Mouse (Mus musculus) limb, embryonic 14.5 days (tissue): ENCODE results near the gene Olfr20. TPM values are rescaled to one million over a fixed set of nuclear protein-coding genes. Genes with fewer than 3 reads are reported as not detected.
"Not testable (repeated sequence)": the region's sequence is repeated elsewhere in the genome, so short reads cannot be mapped to it uniquely, and the experiment has no call there.

Experiments used
- ATAC-seq: fragments of 200-750 bp; cut with Nextera tagmentation; 2 replicates; pipeline ENCODE4 v1.8.0; 2017; ENCODE audit warnings: low read depth, moderate number of reproducible peaks, moderate TSS enrichment; ENCODE audit not compliant: low FRiP score
- DNase-seq: peaks from one replicate; pipeline ENCODE4 v3.0.0-alpha.2; 2015; ENCODE audit warnings: low spot score
- H3K27ac ChIP-seq: fragments of 300-500 bp; sonication (generic); replicated peaks from 2 replicates; pipeline ENCODE4 v1.5.1; 2014; ENCODE audit warnings: low read depth, mild to moderate bottlenecking, low read length, moderate library complexity, mixed read lengths
- H3K27me3 ChIP-seq: fragments of 300-500 bp; sonication (generic); 2 replicates; pipeline ENCODE4 v1.6.1; 2014; ENCODE audit warnings: low read length, mixed read lengths; ENCODE audit not compliant: control insufficient read depth, insufficient read depth
- H3K36me3 ChIP-seq: fragments of 300-500 bp; sonication (generic); 2 replicates; pipeline ENCODE4 v1.6.1; 2014; ENCODE audit warnings: mild to moderate bottlenecking, low read length, moderate library complexity, mixed read lengths; ENCODE audit not compliant: control insufficient read depth, insufficient read depth
- H3K4me1 ChIP-seq: fragments of 300-500 bp; sonication (generic); 2 replicates; pipeline ENCODE4 v1.6.1; 2014; ENCODE audit warnings: antibody characterized with exemption, low read length, mixed read lengths; ENCODE audit not compliant: control insufficient read depth, insufficient read depth
- H3K4me2 ChIP-seq: fragments of 300-500 bp; sonication (generic); replicated peaks from 2 replicates; pipeline ENCODE4 v1.6.1; 2014; ENCODE audit warnings: low read depth, mild to moderate bottlenecking, low read length, moderate library complexity; ENCODE audit not compliant: severe bottlenecking
- H3K4me3 ChIP-seq: fragments of 300-500 bp; sonication (generic); replicated peaks from 2 replicates; pipeline ENCODE4 v1.5.1; 2014; ENCODE audit warnings: low read length
- H3K9ac ChIP-seq: fragments of 300-500 bp; sonication (generic); 2 replicates; pipeline ENCODE4 v1.6.1; 2014; ENCODE audit warnings: mild to moderate bottlenecking, low read depth, low read length, moderate library complexity; ENCODE audit not compliant: severe bottlenecking
- H3K9me3 ChIP-seq: fragments of 300-500 bp; sonication (generic); 2 replicates; pipeline ENCODE4 v1.6.1; 2016; ENCODE audit warnings: low read length; ENCODE audit not compliant: control insufficient read depth
- POLR2A ChIP-seq: fragments of 200-500 bp; IDR thresholded peaks from 2 replicates; pipeline ENCODE4 v1.8.0; 2012; ENCODE audit warnings: inconsistent platforms, mild to moderate bottlenecking, moderate library complexity, borderline replicate concordance; ENCODE audit not compliant: insufficient read depth, insufficient read length; ENCODE audit errors: extremely low read depth
- WGBS: fragments of 180-500 bp; shearing (Covaris S2); extraction: QIAGEN DNeasy Blood & Tissue Kit; methylation state at CpG from one replicate; pipeline ENCODE4 v1.1.7; 2014; 5-methylcytosine and 5-hydroxymethylcytosine counted together
- polyA plus RNA-seq, 2 experiments: library from polyadenylated mRNA; depleted of rRNA in 1 of 2; stranded (reverse) in 1 of 2; unstranded in 1 of 2; fragments of >200 nt; fragmentation: Nextera tagmentation in 1 of 2; extraction: Ambion mirVana in 1 of 2; gene quantifications; 2 replicates each; pipeline versions ENCODE4 v1.2.1 to v1.2.3; 2012 to 2014

Olfr20 gene
- not detected in 2 replicates for polyA plus RNA-seq (2012; rRNA removed)
- polyA plus RNA-seq (2014; fragmentation: Nextera tagmentation; extraction: Ambion mirVana), result not detected in 2 replicates

GRCm38 (mm10) chr11:73350483-73350882 is at the start of gene Olfr20:
Gene Olfr20, plus strand, starts transcription at chr11:73350783.
- Histone ChIP-seq H3K9me3 (no peaks in the 10 kb centered on the region), H3K4me3 (no peak within 1 kb of the TSS), H3K4me2 (no peak within 1 kb of the TSS), H3K27ac (no peak within 1 kb of the TSS), H3K4me1 (no peaks in the 10 kb centered on the region), H3K36me3 (no peaks in the 10 kb centered on the region), H3K9ac (no peak within 1 kb of the TSS), H3K27me3 (no peaks in the 10 kb centered on the region)
- no peak for ATAC-seq
- 45% methylated on average over 3 of the region's 3 CpGs for WGBS
- no peak for DNase-seq
- TF ChIP-seq POLR2A, result no peak

- Histone ChIP-seq H3K9me3 (no peaks in the 10 kb centered on the region), H3K27ac (no peak overlapping the region), H3K27me3 (no peaks in the 10 kb centered on the region), H3K4me1 (no peaks in the 10 kb centered on the region), H3K4me2 (no peak overlapping the region), H3K4me3 (no peak overlapping the region), H3K36me3 (no peaks in the 10 kb centered on the region), H3K9ac (no peak overlapping the region)
- no peak for TF ChIP-seq POLR2A
- DNase-seq (no peak), ATAC-seq (no peak)
- 58% methylated on average over 2 of the region's 2 CpGs for WGBS
Observed at GRCm38 (mm10) chr11:73303123-73303522, 47.5 kb upstream of the Olfr20 start.

GRCm38 (mm10) chr11:73315961-73316360 is 34.6 kb upstream of the Olfr20 start:
- no peak for ATAC-seq
- no peak for DNase-seq
- WGBS, result 43% methylated on average over 3 of the region's 3 CpGs
- Histone ChIP-seq H3K4me2 (no peak overlapping the region), H3K4me1 (no peaks in the 10 kb centered on the region), H3K36me3 (no peaks in the 10 kb centered on the region), H3K9ac (no peak overlapping the region), H3K4me3 (no peak overlapping the region), H3K27me3 (no peaks in the 10 kb centered on the region), H3K27ac (no peak overlapping the region), H3K9me3 (no peaks in the 10 kb centered on the region)
- no peak for TF ChIP-seq POLR2A

GRCm38 (mm10) chr11:73318581-73318980 is 32.0 kb upstream of the Olfr20 start:
- not testable (repeated sequence) for H3K9ac ChIP-seq, H3K4me2 ChIP-seq, H3K27me3 ChIP-seq, H3K27ac ChIP-seq, ATAC-seq, DNase-seq, H3K4me1 ChIP-seq, H3K36me3 ChIP-seq, H3K4me3 ChIP-seq, H3K9me3 ChIP-seq
- WGBS, result 86% methylated on average over 2 of the region's 2 CpGs

- ATAC-seq, H3K9me3 ChIP-seq: not testable (repeated sequence)
Observed at GRCm38 (mm10) chr11:73321064-73321463, 29.5 kb upstream of the Olfr20 start.

More at GRCm38 (mm10) chr11:73321064-73321463, 29.5 kb upstream of the Olfr20 start:
- 94% methylated on average over 13 of the region's 13 CpGs for WGBS
- not testable (repeated sequence) for H3K27ac ChIP-seq, H3K4me2 ChIP-seq, H3K9ac ChIP-seq, H3K4me3 ChIP-seq, H3K36me3 ChIP-seq, H3K27me3 ChIP-seq, H3K4me1 ChIP-seq, DNase-seq
